Mouse (Mus musculus) hindbrain, embryonic 12.5 days (tissue): Measurements from ENCODE around the gene Gale. TPM values are rescaled to one million over a fixed set of nuclear protein-coding genes. Genes with fewer than 3 reads are reported as not detected.
A peak's percentile ranks its signal among the peaks of the same experiment; 100 is the strongest.
"Not testable (repeated sequence)": the region's sequence is repeated elsewhere in the genome, so short reads cannot be mapped to it uniquely, and the experiment has no call there.

Experiments used
- ATAC-seq: fragments of 200-750 bp; cut with Nextera tagmentation; 2 replicates; pipeline ENCODE4 v1.8.0; 2017; ENCODE audit warnings: moderate TSS enrichment; ENCODE audit not compliant: low FRiP score
- H3K27ac ChIP-seq: fragments of 300-500 bp; sonication (generic); 2 replicates; pipeline ENCODE4 v1.5.1; 2016; ENCODE audit warnings: mild to moderate bottlenecking
- H3K27me3 ChIP-seq: fragments of 300-500 bp; sonication (generic); 2 replicates; pipeline ENCODE4 v1.6.1; 2016; ENCODE audit warnings: mild to moderate bottlenecking
- H3K36me3 ChIP-seq: fragments of 300-500 bp; sonication (generic); 2 replicates; pipeline ENCODE4 v1.6.1; 2016; ENCODE audit warnings: mild to moderate bottlenecking
- H3K4me1 ChIP-seq: fragments of 300-500 bp; sonication (generic); 2 replicates; pipeline ENCODE4 v1.6.1; 2016
- H3K4me2 ChIP-seq: fragments of 300-500 bp; sonication (generic); replicated peaks from 2 replicates; pipeline ENCODE4 v1.6.1; 2016; ENCODE audit warnings: mild to moderate bottlenecking
- H3K4me3 ChIP-seq: fragments of 300-500 bp; sonication (generic); 2 replicates; pipeline ENCODE4 v1.5.1; 2016; ENCODE audit warnings: mild to moderate bottlenecking
- H3K9ac ChIP-seq: fragments of 300-500 bp; sonication (generic); 2 replicates; pipeline ENCODE4 v1.6.1; 2016; ENCODE audit warnings: mild to moderate bottlenecking, moderate library complexity
- H3K9me3 ChIP-seq: fragments of 300-500 bp; sonication (generic); replicated peaks from 2 replicates; pipeline ENCODE4 v1.6.1; 2016; ENCODE audit warnings: mild to moderate bottlenecking
- WGBS: fragments of 180-500 bp; shearing (Covaris S2); methylation state at CpG from one replicate; pipeline ENCODE4 v1.1.7; 2016; 5-methylcytosine and 5-hydroxymethylcytosine counted together
- polyA plus RNA-seq: library from polyadenylated mRNA; unstranded; fragments of >200 nt; fragmentation: Nextera tagmentation; extraction: Ambion mirVana; gene quantifications from 2 replicates; pipeline ENCODE4 v1.2.1, GENCODE M21; 2016

The Gale gene
- polyA plus RNA-seq, 1 experiment from 2014 or later, result 35.5 TPM

DNA sequence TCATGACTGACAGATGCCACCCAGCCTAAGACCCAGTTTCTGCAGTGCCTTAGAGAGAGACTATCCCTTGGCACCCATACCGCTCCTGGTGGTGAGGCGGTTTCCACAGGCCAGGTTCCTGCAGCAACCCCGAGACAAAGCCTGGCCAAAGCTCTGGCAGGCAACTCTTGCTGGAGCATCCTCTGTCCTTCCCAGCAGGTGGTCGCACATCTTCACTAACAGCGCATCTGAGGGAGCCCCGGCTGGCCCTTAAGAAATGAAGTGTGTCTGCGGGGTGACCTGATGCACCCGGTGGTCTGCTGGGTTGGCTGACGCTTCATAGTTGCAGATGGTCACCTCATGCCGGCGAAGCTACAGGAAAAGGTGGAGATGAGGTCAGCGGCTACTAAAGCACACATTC, 12.6 kb downstream of the Gale start:
- H3K9me3 ChIP-seq, result no peaks in the 10 kb centered on the region
- 91% methylated on average over 12 of the region's 12 CpGs for WGBS
- no peak for ATAC-seq
- peaks cover 12% of the 10 kb centered on the region for H3K4me1 ChIP-seq
- H3K27ac ChIP-seq, result no peak overlapping the region
- H3K4me2 ChIP-seq, result no peak overlapping the region
- no peak overlapping the region for H3K4me3 ChIP-seq
- H3K27me3 ChIP-seq, result no peaks in the 10 kb centered on the region
- peaks cover 39% of the 10 kb centered on the region for H3K36me3 ChIP-seq
- H3K9ac ChIP-seq, result no peak overlapping the region

DNA sequence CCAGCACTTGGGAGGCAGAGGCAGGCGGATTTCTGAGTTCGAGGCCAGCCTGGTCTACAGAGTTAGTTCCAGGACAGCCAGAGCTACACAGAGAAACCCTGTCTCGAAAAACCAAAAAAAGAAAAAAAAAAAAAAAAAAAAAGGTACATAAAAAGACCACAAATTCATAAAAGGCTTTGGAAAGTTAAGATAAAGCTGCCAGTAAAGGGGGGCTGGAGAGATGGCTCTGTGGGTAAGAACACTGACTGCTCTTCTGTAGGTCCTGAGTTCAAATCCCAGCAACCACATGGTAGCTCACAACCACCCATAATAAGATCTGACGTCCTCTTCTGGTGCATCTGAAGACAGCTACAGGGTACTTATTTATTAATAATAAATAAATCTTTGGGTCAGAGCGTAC, 16.7 kb downstream of the Gale start:
- H3K9ac ChIP-seq, H3K4me2 ChIP-seq, H3K4me1 ChIP-seq, H3K4me3 ChIP-seq, ATAC-seq, H3K27me3 ChIP-seq, H3K9me3 ChIP-seq, H3K27ac ChIP-seq: not testable (repeated sequence)
- WGBS, result 98% methylated on average over 5 of the region's 5 CpGs
- H3K36me3 ChIP-seq, result peaks cover 55% of the 10 kb centered on the region

DNA sequence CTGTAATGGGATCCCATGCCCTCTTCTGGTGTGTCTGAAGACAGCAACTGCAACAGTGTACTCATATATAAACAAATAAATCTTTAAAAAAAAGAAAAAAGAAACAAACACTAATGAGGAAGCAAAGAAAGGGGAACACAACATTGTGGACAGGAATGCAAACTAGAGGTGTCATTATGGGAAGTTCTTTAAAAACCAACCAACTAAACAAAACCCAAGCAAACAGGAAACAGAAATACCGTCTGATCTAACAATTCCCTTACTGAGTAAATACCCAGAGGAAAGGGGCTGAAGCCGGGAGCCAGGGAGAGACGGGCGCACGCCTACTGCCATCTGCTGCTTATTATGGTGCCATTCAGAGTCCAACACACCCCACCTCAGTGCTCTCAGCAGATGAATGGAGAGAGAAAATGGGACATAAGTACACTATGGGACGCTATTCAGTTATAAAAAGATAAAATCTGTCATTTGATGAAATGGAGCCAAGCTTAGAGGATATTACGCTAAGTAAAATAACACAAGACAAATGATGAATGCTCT, 18.1 kb downstream of the Gale start:
- Histone ChIP-seq H3K27me3 (no peaks in the 10 kb centered on the region), H3K4me2 (no peak overlapping the region), H3K4me3 (no peak overlapping the region), H3K27ac (no peak overlapping the region), H3K9me3 (no peaks in the 10 kb centered on the region), H3K9ac (no peak overlapping the region), H3K4me1 (peaks cover 15% of the 10 kb centered on the region), H3K36me3 (peaks cover 43% of the 10 kb centered on the region)
- ATAC-seq, result no peak
- 77% methylated on average over 7 of the region's 7 CpGs for WGBS

DNA sequence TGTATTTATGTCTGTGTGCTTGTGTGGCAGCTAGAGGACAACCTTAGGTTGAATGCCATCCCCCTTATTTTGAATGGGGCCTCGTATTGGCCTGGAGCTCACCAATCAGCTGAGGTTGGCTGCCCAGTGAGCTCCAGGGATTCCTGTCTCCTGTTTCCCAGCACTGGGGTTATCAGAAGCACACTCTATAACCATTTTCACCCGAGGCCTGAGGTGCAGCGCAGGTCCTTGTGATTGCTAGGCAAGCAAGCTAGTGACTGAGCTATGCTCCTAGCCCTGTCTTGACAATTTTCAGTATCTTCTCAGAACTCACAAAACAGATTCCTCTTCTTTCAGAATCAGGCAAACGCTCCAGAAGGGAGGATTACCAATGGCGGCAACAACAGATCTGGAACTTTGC, 21.0 kb downstream of the Gale start:
- Histone ChIP-seq H3K9ac (no peak overlapping the region), H3K36me3 (peaks cover 32% of the 10 kb centered on the region), H3K4me1 (peaks cover 22% of the 10 kb centered on the region), H3K4me2 (no peak overlapping the region), H3K27ac (no peak overlapping the region), H3K27me3 (no peaks in the 10 kb centered on the region), H3K4me3 (no peak overlapping the region), H3K9me3 (no peaks in the 10 kb centered on the region)
- ATAC-seq, result no peak
- WGBS, result 91% methylated on average over 5 of the region's 5 CpGs

DNA sequence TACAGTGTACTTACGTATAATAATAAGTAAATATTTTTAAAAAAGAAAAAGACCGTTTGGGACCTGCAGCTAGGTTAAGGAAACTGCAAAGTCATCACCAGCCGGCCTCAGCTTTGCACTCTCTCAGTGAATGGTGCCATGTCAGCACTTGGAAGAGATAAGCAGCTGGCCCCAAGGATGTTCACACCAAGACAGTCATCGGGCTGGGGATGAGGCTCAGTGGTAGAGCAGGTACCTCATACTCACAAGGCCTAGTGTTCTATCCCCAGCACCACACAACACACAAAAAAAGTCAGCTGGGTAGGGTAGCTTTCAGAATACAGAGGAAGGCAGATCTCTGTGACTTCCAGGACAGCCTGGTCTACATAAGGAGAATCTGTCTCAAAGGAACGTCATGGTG, 21.7 kb downstream of the Gale start:
- no peaks in the 10 kb centered on the region for H3K27me3 ChIP-seq
- no peaks in the 10 kb centered on the region for H3K9me3 ChIP-seq
- no peak overlapping the region for H3K4me3 ChIP-seq
- no peak for ATAC-seq
- H3K4me1 ChIP-seq, result peaks cover 22% of the 10 kb centered on the region
- no peak overlapping the region for H3K4me2 ChIP-seq
- H3K36me3 ChIP-seq, result peaks cover 32% of the 10 kb centered on the region
- no peak overlapping the region; the same call in 1 of the 2 replicates for H3K9ac ChIP-seq
- WGBS, result 98% methylated on average over 5 of the region's 5 CpGs
- no peak overlapping the region for H3K27ac ChIP-seq

DNA sequence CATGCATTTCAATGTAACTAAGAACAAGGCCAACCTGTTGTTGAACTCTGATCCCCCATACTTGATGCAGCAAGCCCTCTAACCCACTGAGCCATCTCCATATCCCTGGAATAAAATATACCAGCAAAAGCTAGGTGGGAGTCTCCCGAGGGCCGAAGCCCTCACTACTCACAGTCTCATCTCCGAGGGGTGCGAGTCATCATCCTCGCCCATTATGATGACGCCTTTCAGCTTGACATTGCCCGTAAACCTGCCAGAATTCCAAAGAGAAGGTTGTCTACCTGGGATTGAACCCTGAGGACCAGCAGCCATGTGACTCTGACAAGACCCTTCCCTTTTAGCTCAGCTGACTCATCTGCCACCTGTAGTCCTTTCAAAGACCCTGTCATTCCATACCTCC, 22.2 kb downstream of the Gale start:
- no peaks in the 10 kb centered on the region for H3K27me3 ChIP-seq
- H3K4me2 ChIP-seq, result peak overlapping the region; percentile 94
- no peaks in the 10 kb centered on the region for H3K9me3 ChIP-seq
- peaks cover 22% of the 10 kb centered on the region for H3K4me1 ChIP-seq
- H3K4me3 ChIP-seq, result peak overlapping the region; percentile 93
- H3K27ac ChIP-seq, result no peak overlapping the region
- ATAC-seq, result no peak
- H3K9ac ChIP-seq, result peak overlapping the region; percentile 95
- H3K36me3 ChIP-seq, result peaks cover 32% of the 10 kb centered on the region
- 95% methylated on average over 7 of the region's 7 CpGs for WGBS

DNA sequence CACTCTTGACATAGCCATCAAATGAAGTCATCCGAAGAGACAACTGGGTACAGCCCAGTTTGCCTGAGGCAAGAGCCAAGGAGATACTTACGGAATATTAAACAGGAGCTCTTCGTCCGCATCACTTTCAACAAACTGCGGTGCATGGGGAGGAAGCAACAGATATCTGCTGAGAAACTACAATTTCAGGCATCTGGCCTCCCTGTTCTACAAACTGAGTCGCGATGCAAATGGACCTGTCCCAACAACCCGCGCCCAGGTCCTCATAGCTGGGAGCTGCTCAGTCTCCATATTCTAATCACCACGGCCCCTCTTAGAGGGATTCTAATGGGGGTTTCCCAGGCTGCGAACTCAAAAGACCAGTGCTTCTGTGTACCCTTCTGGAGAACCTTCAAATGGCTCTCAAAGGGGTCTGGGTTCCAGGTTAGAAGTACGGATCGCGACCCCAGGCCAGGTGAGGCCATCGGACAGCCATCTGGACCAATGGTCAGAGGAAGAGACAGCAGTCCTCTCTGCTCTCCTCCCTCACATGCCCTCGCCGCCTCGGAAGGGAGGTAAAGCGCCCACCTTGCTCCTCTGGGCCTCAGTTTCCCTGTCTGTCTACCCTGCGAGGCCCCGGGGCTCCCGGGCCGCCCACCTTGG, 22.9 kb downstream of the Gale start:
- Histone ChIP-seq H3K4me3 (peak overlapping the region; percentile 93), H3K27me3 (no peaks in the 10 kb centered on the region), H3K9me3 (no peaks in the 10 kb centered on the region), H3K4me2 (peak overlapping the region; percentile 94), H3K36me3 (peaks cover 29% of the 10 kb centered on the region), H3K4me1 (peaks cover 22% of the 10 kb centered on the region), H3K27ac (peak overlapping the region; percentile 85), H3K9ac (peak overlapping the region; percentile 95)
- peak; percentile 30; the same call in 1 of the 2 replicates for ATAC-seq
- 8% methylated on average over 23 of the region's 23 CpGs for WGBS

DNA sequence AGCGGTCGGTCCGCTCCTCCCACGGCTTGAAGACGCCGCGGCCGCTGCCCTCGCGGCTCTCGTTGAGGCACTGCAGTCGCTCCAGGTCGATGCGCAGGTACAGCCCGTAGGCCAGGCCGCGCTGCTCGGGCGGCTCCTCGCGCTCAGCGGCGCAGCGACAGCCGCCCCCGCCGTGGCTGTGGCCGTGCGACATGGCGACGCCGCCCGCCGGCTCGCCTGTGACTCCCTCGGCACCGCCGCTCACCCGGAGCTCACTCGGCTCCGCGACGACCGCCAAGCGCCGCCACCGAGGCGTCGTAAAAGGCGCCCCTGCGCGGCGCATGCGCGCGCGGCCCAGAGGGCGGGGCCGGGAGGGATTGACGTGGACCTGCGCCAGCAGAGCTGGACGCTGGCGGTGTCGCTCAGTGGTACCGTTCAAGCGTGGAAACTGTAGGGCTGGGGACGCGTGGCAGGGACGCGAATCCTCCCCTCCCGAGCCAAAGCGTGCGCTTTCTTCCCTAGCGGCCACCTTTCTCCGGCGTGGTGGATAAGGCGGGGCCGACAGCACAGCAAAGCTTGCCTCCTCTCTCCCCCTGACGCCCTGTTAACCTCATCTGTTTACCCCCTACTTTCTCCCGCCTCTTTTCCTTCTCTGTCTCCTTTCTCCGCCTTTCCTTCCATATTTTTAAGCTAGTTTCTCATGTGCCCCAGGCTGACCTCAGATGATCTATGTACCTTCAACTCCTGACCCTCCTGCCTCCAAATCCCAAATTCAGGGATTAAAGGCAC, 23.6 kb downstream of the Gale start, which contains the start of gene Pithd1:
TSS of gene Pithd1 (minus strand) at position 322 of the 768 bp plus-strand sequence.
- H3K4me1 ChIP-seq, result peaks cover 22% of the 10 kb centered on the region
- H3K4me2 ChIP-seq, result peak within 1 kb of the TSS; percentile 94
- under 1% methylated on average over 74 of the region's 81 CpGs for whole genome bisulfite sequencing
- H3K27me3 ChIP-seq, result no peaks in the 10 kb centered on the region
- peak within 1 kb of the TSS; percentile 93 for H3K4me3 ChIP-seq
- H3K9ac ChIP-seq, result peak within 1 kb of the TSS; percentile 95
- peaks cover 26% of the 10 kb centered on the region for H3K36me3 ChIP-seq
- peak within 1 kb of the TSS; percentile 85 for H3K27ac ChIP-seq
- no peaks in the 10 kb centered on the region for H3K9me3 ChIP-seq
- ATAC-seq, result peak; percentile 89

DNA sequence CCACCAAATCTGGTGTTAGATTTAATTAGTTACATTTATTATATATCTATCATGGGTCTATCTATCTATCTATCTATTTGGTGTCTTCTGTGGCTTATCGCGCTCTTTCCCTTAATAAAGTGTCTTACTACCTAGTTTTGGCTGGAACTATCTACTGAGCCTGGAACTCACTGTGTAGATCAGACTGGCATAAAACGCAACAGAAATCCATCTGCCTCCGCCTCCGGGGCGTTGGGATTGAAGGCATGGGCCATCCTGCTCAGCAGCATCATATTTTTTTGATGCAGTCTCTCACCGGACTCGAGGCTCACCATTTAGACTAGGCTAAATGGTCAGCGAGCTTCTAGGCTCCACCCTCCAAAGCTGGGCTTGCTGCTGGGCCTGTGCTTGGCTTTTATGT, 24.2 kb downstream of the Gale start:
- no peaks in the 10 kb centered on the region for H3K9me3 ChIP-seq
- peak overlapping the region; percentile 93 for H3K4me3 ChIP-seq
- peak overlapping the region; percentile 94 for H3K4me2 ChIP-seq
- WGBS, result 68% methylated on average over 9 of the region's 9 CpGs
- peaks cover 22% of the 10 kb centered on the region for H3K4me1 ChIP-seq
- H3K27me3 ChIP-seq, result no peaks in the 10 kb centered on the region
- peaks cover 24% of the 10 kb centered on the region for H3K36me3 ChIP-seq
- no peak for ATAC-seq
- peak overlapping the region; percentile 85 for H3K27ac ChIP-seq
- peak overlapping the region; percentile 95 for H3K9ac ChIP-seq

DNA sequence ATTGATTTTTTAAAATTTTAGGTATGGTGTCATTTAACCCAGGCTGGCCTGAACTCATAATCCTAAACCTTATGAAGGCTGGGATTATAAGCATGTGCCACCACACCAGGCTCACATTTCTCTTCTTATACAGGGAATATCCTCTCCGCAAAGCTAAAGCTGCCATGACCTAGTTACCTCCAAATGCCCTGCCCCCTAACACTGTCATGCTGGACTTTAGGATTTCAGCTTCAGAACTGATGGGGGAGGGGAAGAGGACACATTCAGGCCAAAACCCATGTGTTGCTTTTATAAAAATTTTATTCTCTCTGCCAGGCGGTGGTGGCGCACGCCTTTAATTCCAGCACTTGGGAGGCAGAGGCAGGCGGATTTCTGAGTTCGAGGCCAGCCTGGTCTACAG, 30.4 kb downstream of the Gale start:
- no peak overlapping the region for H3K4me3 ChIP-seq
- 96% methylated on average over 6 of the region's 6 CpGs for WGBS
- H3K9me3 ChIP-seq, result peaks cover 7% of the 10 kb centered on the region; the same call in 1 of the 2 replicates
- no peaks in the 10 kb centered on the region for H3K4me1 ChIP-seq
- H3K4me2 ChIP-seq, result no peak overlapping the region
- H3K36me3 ChIP-seq, result no peaks in the 10 kb centered on the region
- H3K27ac ChIP-seq, result no peak overlapping the region
- no peaks in the 10 kb centered on the region for H3K27me3 ChIP-seq
- no peak overlapping the region for H3K9ac ChIP-seq
- no peak for ATAC-seq

DNA sequence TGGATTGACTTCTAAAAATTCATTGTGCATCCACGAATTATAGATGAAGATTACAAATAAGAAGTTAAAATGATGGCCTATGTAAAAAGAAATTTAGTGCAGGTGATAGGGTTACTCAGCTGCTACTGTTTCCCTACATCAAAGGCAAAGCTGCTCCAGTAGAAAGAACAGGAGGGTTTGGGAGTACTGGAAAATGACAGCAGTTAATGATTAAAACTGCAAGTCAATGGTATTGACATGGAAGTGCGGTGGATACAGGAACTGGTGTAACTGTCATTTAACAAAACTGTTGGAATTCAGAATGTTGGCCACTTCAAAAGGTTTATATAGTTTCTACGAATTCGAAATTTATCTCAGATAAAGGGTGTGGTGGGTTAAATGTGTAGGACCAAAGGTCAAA, 31.6 kb downstream of the Gale start:
- H3K4me3 ChIP-seq, result no peak overlapping the region
- 86% methylated on average over 4 of the region's 4 CpGs for WGBS
- H3K9ac ChIP-seq, result no peak overlapping the region
- no peaks in the 10 kb centered on the region for H3K36me3 ChIP-seq
- no peak overlapping the region for H3K27ac ChIP-seq
- H3K9me3 ChIP-seq, result peaks cover 7% of the 10 kb centered on the region; the same call in 1 of the 2 replicates
- no peaks in the 10 kb centered on the region for H3K4me1 ChIP-seq
- no peak overlapping the region for H3K4me2 ChIP-seq
- ATAC-seq, result no peak
- H3K27me3 ChIP-seq, result no peaks in the 10 kb centered on the region

DNA sequence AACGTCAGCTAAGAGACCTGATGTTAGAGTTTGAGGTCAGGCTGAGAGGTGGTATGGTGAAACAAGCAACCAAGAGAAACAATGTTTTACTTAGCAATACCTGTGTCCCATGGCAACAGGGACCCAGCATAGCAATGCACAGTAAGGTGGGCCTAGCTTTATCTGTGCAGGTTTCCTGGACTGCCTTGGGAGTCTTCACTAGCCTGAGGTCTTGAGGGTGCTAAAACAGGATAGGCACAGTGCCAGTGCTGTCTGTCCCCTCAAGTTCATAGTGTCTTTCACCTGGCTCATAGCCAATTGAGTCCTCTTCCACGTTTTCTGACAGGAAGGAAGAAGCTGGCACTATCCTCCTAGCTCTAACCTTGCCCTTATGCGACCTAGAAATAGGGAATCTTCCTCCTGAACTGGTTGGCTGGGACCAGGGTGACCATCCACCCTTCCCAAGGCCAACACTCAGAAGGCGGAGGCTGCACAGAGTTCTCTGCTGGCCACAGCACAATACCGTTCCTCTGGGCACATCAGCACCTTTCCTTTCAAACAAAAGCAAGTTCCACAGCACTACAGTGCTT, 40.7 kb downstream of the Gale start:
- no peak overlapping the region for H3K4me2 ChIP-seq
- ATAC-seq, result no peak
- no peak overlapping the region for H3K27ac ChIP-seq
- H3K36me3 ChIP-seq, result peaks cover 68% of the 10 kb centered on the region
- no peak overlapping the region for H3K4me3 ChIP-seq
- WGBS, result 92% methylated on average over 5 of the region's 5 CpGs
- H3K27me3 ChIP-seq, result no peaks in the 10 kb centered on the region
- no peaks in the 10 kb centered on the region for H3K4me1 ChIP-seq
- H3K9me3 ChIP-seq, result no peaks in the 10 kb centered on the region
- H3K9ac ChIP-seq, result no peak overlapping the region
